Mouse (Mus musculus): ENCODE results near the gene Pgap1.

- TF ChIP-seq ZNF384 (IDR thresholded peaks at IDR 0.05; ENCODE audit: low read depth, low read length) (no peak), CHD2 (IDR thresholded peaks at IDR 0.05; ENCODE audit: low read depth, low read length) (no peak), MAFK (IDR thresholded peaks at IDR 0.05; ENCODE audit: insufficient read depth, low read depth, low read length) (no peak), HCFC1 (IDR thresholded peaks at IDR 0.05; ENCODE audit: borderline replicate concordance, insufficient read depth, low read length) (peak; percentile 83)
Observed at GRCm38 (mm10) chr1:54438340-54439079, 119.0 kb downstream of the Pgap1 start, which contains the start of gene Gtf3c3.
